25 mouse cellular contexts compared by ENCODE assay signal in the genomic region with DNA sequence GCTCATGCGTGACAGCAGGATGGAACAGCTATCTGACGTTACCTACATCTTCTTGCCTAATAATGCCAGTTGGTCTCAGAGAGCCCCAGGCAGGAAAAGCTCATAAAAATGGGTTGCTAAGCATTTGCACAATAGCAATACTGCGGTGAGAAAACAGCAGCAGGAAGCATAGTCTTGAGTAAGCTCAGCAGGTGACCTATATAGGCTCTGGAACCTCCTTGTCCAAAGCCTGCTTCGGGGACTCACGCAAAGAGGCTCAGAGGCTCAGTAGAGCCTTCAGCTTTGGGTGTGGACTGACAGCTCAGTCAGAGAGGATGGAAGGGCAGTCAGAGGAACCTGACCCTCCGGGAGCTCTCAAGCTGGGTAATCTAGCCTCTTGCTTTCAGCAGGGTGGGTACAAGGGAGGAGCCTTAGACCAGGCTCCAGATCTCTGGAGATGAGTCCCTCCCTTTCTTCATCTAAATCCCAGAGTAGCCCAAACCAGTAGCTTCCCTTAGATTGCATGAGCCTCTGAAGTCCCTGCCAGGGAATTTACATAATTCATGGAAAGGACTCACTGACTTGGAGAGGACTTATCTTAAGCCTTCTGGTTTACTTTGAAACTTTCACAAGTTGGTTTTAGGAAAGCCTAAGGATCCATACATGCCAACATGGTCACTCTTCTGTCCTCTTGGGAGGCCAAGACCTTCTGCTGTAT. TPM values are rescaled to one million over a fixed set of nuclear protein-coding genes. Genes with fewer than 3 reads are reported as not detected.
DNase-seq lines count a peak whose midpoint lies in the region; ATAC-seq lines count a peak whose summit lies in the region.
"Had no signal": no experiment of that assay in that cellular context is flagged by ENCODE, and none has a peak within 500 bp of the region (broad histone marks: within the 10 kb centered on the region; RNA-seq: fewer than 3 reads in every experiment).

No protein-coding gene starts in this region.

- ATAC-seq in common myeloid progenitor, adult 5-6 weeks (replicated peaks; ENCODE audit: low read depth, poor library complexity, severe bottlenecking) = peak; percentile 76
- peak; percentile 83 for ATAC-seq in megakaryocyte, adult 5-6 weeks (ENCODE audit: poor library complexity, severe bottlenecking)
- ATAC-seq: activated CD4-positive, CD25-positive, alpha-beta regulatory T cell, adult 4 months; forebrain, embryonic 16.5 days; intestine, embryonic 15.5 days had no signal

- peak; percentile 27 for DNase-seq in adrenal gland, adult 2 months
- DNase-seq in adrenal gland, adult 18-20 months (ENCODE audit: low spot score in 2 of 2) = no peak
- peak; percentile 25 for DNase-seq in 416B (ENCODE audit: low read depth)
- no peak for DNase-seq in right cerebral cortex, postnatal 25 days
- no peak for DNase-seq in urinary bladder, adult 18-20 months (ENCODE audit: low spot score in 2 of 2)
- DNase-seq in embryo, embryonic 9.5 days (ENCODE audit: extremely low spot score) = no peak
- DNase-seq: adrenal gland, adult 8-10 months; adrenal gland, postnatal 36 days; cerebellum, adult 11-12 months; cerebellum, adult 9-10 months; cerebellum, postnatal 25 days; gastrocnemius, adult 2 months; gastrocnemius, postnatal 25 days; heart, adult 18-20 months had no signal

RNA-seq across cellular contexts. Expression of gene Tgm3, which starts 28.2 kb away (rescaled TPM):
- total RNA-seq in adrenal gland, adult 2 months (2021) = 1 to 10 TPM in 1 of 2 experiments, under 1 TPM in 1; 0.48 to 3.3 TPM
- 0.65 and 1.2 TPM in 2 replicates for polyA plus RNA-seq in adrenal gland, adult 2 months (2012; rRNA removed)
- total RNA-seq in adrenal gland, adult 18-20 months (2021) = 1 to 10 TPM in 1 of 2 experiments, under 1 TPM in 1; 0.10 to 5.3 TPM
- total RNA-seq in common myeloid progenitor, adult 5-6 weeks (2017) = 0.05 TPM in 1 of 2 replicates, not detected in the other
- total RNA-seq in megakaryocyte, adult 5-6 weeks (2015) = 1.1 and 1.4 TPM in 2 replicates
- 0.37 and 1.1 TPM in 2 replicates for total RNA-seq in megakaryocyte, adult 5-6 weeks (2017)
- total RNA-seq: gastrocnemius, adult 2 months; gastrocnemius, postnatal 25 days; MEL had no signal
- polyA plus RNA-seq: activated CD4-positive, CD25-positive, alpha-beta regulatory T cell, adult 4 months; C2C12; embryonic facial prominence, embryonic 11.5 days; forebrain, embryonic 12.5 days; heart, embryonic 16.5 days; hindbrain, embryonic 10.5 days; intestine, embryonic 15.5 days had no signal

Comparison
In these comparisons a context has a peak if more than half of its experiments do, and no peak if none do; other contexts are left out.
1. DNase-seq: peak in adrenal gland, adult 2 months (single experiment) and 416B (single experiment); none in adrenal gland, adult 18-20 months (0 of 2), right cerebral cortex, postnatal 25 days (single experiment), urinary bladder, adult 18-20 months (0 of 2) and embryo, embryonic 9.5 days (single experiment).